Mouse (Mus musculus): ENCODE measurements around the gene Fbxl3.

DNA sequence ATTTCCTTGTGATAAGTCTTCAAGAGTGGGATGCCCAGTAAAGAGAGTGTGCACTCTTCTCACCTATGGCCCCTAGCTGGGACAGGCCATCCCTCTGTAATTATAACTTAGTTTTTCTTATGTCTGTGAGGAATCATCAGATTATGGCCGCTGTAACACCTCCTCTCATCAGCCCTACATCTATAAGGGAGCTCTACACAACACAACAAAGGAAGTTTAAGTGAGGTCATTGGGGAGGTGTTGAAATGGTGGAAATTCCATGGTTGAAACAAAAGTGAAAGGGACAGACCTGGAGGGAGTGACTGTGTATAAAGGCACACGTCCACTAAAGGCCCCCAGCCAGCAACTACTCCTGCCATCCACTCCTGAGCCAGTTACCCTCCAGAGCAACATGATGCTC lies 52.7 kb downstream of the Fbxl3 start, which contains the start of gene Acod1:
- TF ChIP-seq POLR2A (IDR thresholded peaks at IDR 0.05; ENCODE audit: insufficient read length, low read depth) (no peak), E2F4 (IDR thresholded peaks at IDR 0.05; ENCODE audit: insufficient read depth) (no peak), CEBPB (IDR thresholded peaks at IDR 0.05; ENCODE audit: insufficient read depth, poor library complexity, severe bottlenecking) (no peak), POLR2AphosphoS2 (IDR thresholded peaks at IDR 0.05; ENCODE audit: insufficient read length, low read depth) (no peak), MYOD1 (IDR thresholded peaks at IDR 0.05; ENCODE audit: control insufficient read depth in 1 of 3, insufficient read length in 2 of 3, low read depth in 2 of 3) (no peak), MAX (IDR thresholded peaks at IDR 0.05; ENCODE audit: low read depth) (no peak), USF1 (IDR thresholded peaks at IDR 0.05; ENCODE audit: low read depth) (no peak), REST (IDR thresholded peaks at IDR 0.05; ENCODE audit: insufficient read depth, insufficient read length) (no peak), MYOG (IDR thresholded peaks at IDR 0.05; ENCODE audit: control insufficient read depth in 1 of 3, insufficient read depth in 1 of 3, insufficient read length in 2 of 3, low read depth in 2 of 3) (no peak)

Data from myocyte (in vitro differentiated cells).